ENCODE assay signal across 28 mouse cellular contexts in genomic region chr9:92292922-92293321, GRCm38 (mm10). TPM values are rescaled to one million over a fixed set of nuclear protein-coding genes. Genes with fewer than 3 reads are reported as not detected.
DNase-seq lines count a peak whose midpoint lies in the region; ATAC-seq and TF ChIP-seq lines count a peak whose summit lies in the region.
"Had no signal": no experiment of that assay in that cellular context is flagged by ENCODE, and none has a peak within 500 bp of the region (broad histone marks: within the 10 kb centered on the region; RNA-seq: fewer than 3 reads in every experiment).

No protein-coding gene starts in this region.

- no peak overlapping the region for H3K4me2 ChIP-seq in kidney, postnatal 0 days (ENCODE audit: low read length)
- H3K4me2 ChIP-seq: heart, embryonic 12.5 days; heart, embryonic 15.5 days; hindbrain, embryonic 13.5 days; intestine, embryonic 15.5 days had no signal

- DNase-seq in kidney, adult 2 months = no peak
- no peak for DNase-seq in kidney, adult 8-10 months
- DNase-seq in kidney, postnatal 0 days (ENCODE audit: low spot score) = no peak
- no peak for DNase-seq in kidney, postnatal 4 days
- peak; percentile 31 for DNase-seq in brain, adult 2 months (ENCODE audit: low read depth, low spot score)
- no peak for DNase-seq in adrenal gland, adult (ENCODE audit: inconsistent age in 2 of 2, low spot score in 1 of 2)
- DNase-seq: adrenal gland, postnatal 10 days; adrenal gland, postnatal 36 days; cerebellum, adult 11-12 months; cerebellum, adult 8-10 months; cerebellum, postnatal 14 days; forebrain, postnatal 0 days; gastrocnemius, postnatal 10 days; gastrocnemius, postnatal 36 days; heart, postnatal 10 days; heart, postnatal 36 days had no signal

- H3K4me1 ChIP-seq in kidney, adult 2 months (ENCODE audit: control insufficient read depth, insufficient read depth, low read length) = peaks cover 4% of the 10 kb centered on the region; the same call in 1 of the 2 replicates
- H3K4me1 ChIP-seq in kidney, postnatal 0 days (replicated peaks; ENCODE audit: insufficient read depth, low read length) = no peaks in the 10 kb centered on the region
- H3K4me1 ChIP-seq: heart, embryonic 12.5 days; heart, embryonic 15.5 days; hindbrain, embryonic 10.5 days; hindbrain, embryonic 13.5 days; intestine, embryonic 15.5 days had no signal

- H3K4me3 ChIP-seq in kidney, adult 2 months (ENCODE audit: insufficient read depth, low read depth, low read length) = no peak overlapping the region
- no peak overlapping the region for H3K4me3 ChIP-seq in kidney, postnatal 0 days (replicated peaks; ENCODE audit: low read depth, low read length)
- H3K4me3 ChIP-seq: heart, embryonic 12.5 days; heart, embryonic 15.5 days; hindbrain, embryonic 10.5 days; hindbrain, embryonic 13.5 days; intestine, embryonic 15.5 days had no signal

- TF ChIP-seq POLR2A in kidney, adult 2 months (IDR thresholded peaks at IDR 0.05; ENCODE audit: low read depth, low read length) = no peak

- peak overlapping the region; percentile 38; the same call in 1 of the 2 replicates for H3K27ac ChIP-seq in kidney, adult 2 months (ENCODE audit: insufficient read depth, low read depth, low read length)
- H3K27ac ChIP-seq in kidney, postnatal 0 days = peak overlapping the region; percentile 20
- H3K27ac ChIP-seq: heart, embryonic 15.5 days; hindbrain, embryonic 10.5 days; hindbrain, embryonic 13.5 days; intestine, embryonic 15.5 days had no signal

- no peak for TF ChIP-seq CTCF in kidney, adult 2 months (conservative IDR thresholded peaks at IDR 0.05; ENCODE audit: insufficient read depth, insufficient read length, low read depth, low read length)
- no peak for TF ChIP-seq CTCF in kidney, postnatal 0 days (IDR thresholded peaks at IDR 0.05; ENCODE audit: low read depth)

- H3K36me3 ChIP-seq in kidney, adult 2 months (ENCODE audit: control insufficient read depth, insufficient read depth, low read length) = peaks cover 21% of the 10 kb centered on the region
- H3K36me3 ChIP-seq in kidney, postnatal 0 days (ENCODE audit: insufficient read depth, low read length) = no peaks in the 10 kb centered on the region
- H3K36me3 ChIP-seq: heart, embryonic 12.5 days; hindbrain, embryonic 10.5 days; hindbrain, embryonic 13.5 days; intestine, embryonic 15.5 days had no signal

- whole genome bisulfite sequencing in kidney, adult 2 months = 27% methylated on average over 3 of the region's 3 CpGs
- 25% methylated on average over 3 of the region's 3 CpGs for WGBS in kidney, postnatal 0 days

- H3K9me3 ChIP-seq in kidney, postnatal 0 days (replicated peaks; ENCODE audit: low read length) = no peaks in the 10 kb centered on the region
- H3K9me3 ChIP-seq: heart, embryonic 12.5 days; heart, embryonic 15.5 days; hindbrain, embryonic 10.5 days; hindbrain, embryonic 13.5 days; intestine, embryonic 15.5 days had no signal

- no peak overlapping the region for H3K9ac ChIP-seq in kidney, postnatal 0 days (ENCODE audit: low read depth, low read length)
- H3K9ac ChIP-seq: forebrain, postnatal 0 days; heart, embryonic 12.5 days; heart, embryonic 15.5 days; hindbrain, embryonic 13.5 days; intestine, embryonic 15.5 days had no signal

- no peaks in the 10 kb centered on the region for H3K27me3 ChIP-seq in kidney, adult 2 months (replicated peaks; ENCODE audit: control insufficient read depth, insufficient read depth, low read length)
- no peaks in the 10 kb centered on the region for H3K27me3 ChIP-seq in kidney, postnatal 0 days (ENCODE audit: insufficient read depth, low read length)
- H3K27me3 ChIP-seq: heart, embryonic 12.5 days; heart, embryonic 15.5 days; hindbrain, embryonic 13.5 days; intestine, embryonic 15.5 days had no signal

- no peak for ATAC-seq in kidney, postnatal 0 days (replicated peaks; ENCODE audit: low FRiP score, low read depth)
- ATAC-seq: activated CD4-positive, CD25-positive, alpha-beta regulatory T cell, adult 4 months; CD4-positive, CD25-positive, alpha-beta regulatory T cell, adult 4 months; forebrain, embryonic 14.5 days; forebrain, postnatal 0 days; hindbrain, embryonic 16.5 days had no signal

RNA-seq across cellular contexts. Expression of gene 1700057G04Rik, which starts 16.3 kb away (rescaled TPM):
- not detected in 2 replicates for polyA plus RNA-seq in kidney, adult 2 months (2012; rRNA removed)
- 0.30 TPM in 1 of 2 replicates, not detected in the other for polyA plus RNA-seq in kidney, postnatal 0 days (2015; fragmentation: Nextera tagmentation; extraction: Ambion mirVana)
- polyA plus RNA-seq: activated CD4-positive, CD25-positive, alpha-beta regulatory T cell, adult 4 months; CD4-positive, CD25-positive, alpha-beta regulatory T cell, adult 4 months; embryonic facial prominence, embryonic 11.5 days; embryonic facial prominence, embryonic 14.5 days; forebrain, embryonic 11.5 days; forebrain, embryonic 14.5 days; forebrain, postnatal 0 days; heart, embryonic 12.5 days; heart, embryonic 15.5 days; hindbrain, embryonic 10.5 days; hindbrain, embryonic 13.5 days; hindbrain, embryonic 16.5 days; intestine, embryonic 15.5 days had no signal

RNA-seq across cellular contexts. Expression of gene Plscr2, which starts 17.5 kb away (rescaled TPM):
- polyA plus RNA-seq in kidney, adult 2 months (2012; rRNA removed) = 193 and 201 TPM in 2 replicates
- polyA plus RNA-seq in kidney, postnatal 0 days (2015; fragmentation: Nextera tagmentation; extraction: Ambion mirVana) = 131 and 134 TPM in 2 replicates
- polyA plus RNA-seq: activated CD4-positive, CD25-positive, alpha-beta regulatory T cell, adult 4 months; CD4-positive, CD25-positive, alpha-beta regulatory T cell, adult 4 months had no signal

RNA-seq across cellular contexts. Expression of gene Plscr1, which starts 43.4 kb away (rescaled TPM):
- polyA plus RNA-seq in kidney, adult 2 months (2012; rRNA removed) = 21.7 and 26.1 TPM in 2 replicates
- 108 TPM in 2 replicates for polyA plus RNA-seq in kidney, postnatal 0 days (2015; fragmentation: Nextera tagmentation; extraction: Ambion mirVana)
